Mouse (Mus musculus) regulatory T cell (primary cell): Measurements from ENCODE around the gene Sepsecs.

ENCODE experiments used
- in situ Hi-C: fragments of 300-600 bp; cut with MboI, MseI; formaldehyde crosslinking; loops from one replicate; pipeline ENCODE4 v1.15.1; 2025; ENCODE audit warnings: high pct_unique_total_duplicates

Sepsecs gene

GRCm38 (mm10) chr5:52643947-52644840 is 25.3 kb downstream of the Sepsecs start:
- in situ Hi-C loops: loop anchor here (25.0 kb wide), 1 partner anchor 532 kb away; no protein-coding TSS in a partner anchor

GRCm38 (mm10) chr5:52641736-52642135 is 27.8 kb downstream of the Sepsecs start:
- in situ Hi-C loops: loop anchor here (25.0 kb wide), 1 partner anchor 529 kb away; no protein-coding TSS in a partner anchor

- in situ Hi-C loops: loop anchor here (25.0 kb wide), 1 partner anchor 527 kb away; no protein-coding TSS in a partner anchor
Measured at GRCm38 (mm10) chr5:52638916-52639315, 30.6 kb downstream of the Sepsecs start.

GRCm38 (mm10) chr5:52638006-52638405 is 31.5 kb downstream of the Sepsecs start:
- in situ Hi-C loops: loop anchor here (25.0 kb wide), 1 partner anchor 526 kb away; no protein-coding TSS in a partner anchor

GRCm38 (mm10) chr5:52636923-52637322 is 32.6 kb downstream of the Sepsecs start:
- in situ Hi-C loops: loop anchor here (25.0 kb wide), 1 partner anchor 525 kb away; no protein-coding TSS in a partner anchor

GRCm38 (mm10) chr5:52636025-52636755 is 33.3 kb downstream of the Sepsecs start:
- in situ Hi-C loops: loop anchor here (25.0 kb wide), 1 partner anchor 524 kb away; no protein-coding TSS in a partner anchor

- in situ Hi-C loops: loop anchor here (25.0 kb wide), 1 partner anchor 522 kb away; no protein-coding TSS in a partner anchor
Measured at GRCm38 (mm10) chr5:52634017-52634416, 35.5 kb downstream of the Sepsecs start.

- in situ Hi-C loops: loop anchor here (25.0 kb wide), 1 partner anchor 518 kb away; no protein-coding TSS in a partner anchor
Measured at GRCm38 (mm10) chr5:52630541-52630940, 39.0 kb downstream of the Sepsecs start.

GRCm38 (mm10) chr5:52629214-52629613 is 40.3 kb downstream of the Sepsecs start:
- in situ Hi-C loops: loop anchor here (25.0 kb wide), 1 partner anchor 517 kb away; no protein-coding TSS in a partner anchor

- in situ Hi-C loops: loop anchor here (25.0 kb wide), 1 partner anchor 516 kb away; no protein-coding TSS in a partner anchor
Measured at GRCm38 (mm10) chr5:52628783-52629182, 40.7 kb downstream of the Sepsecs start.

- in situ Hi-C loops: loop anchor here (25.0 kb wide), 1 partner anchor 515 kb away; no protein-coding TSS in a partner anchor
Measured at GRCm38 (mm10) chr5:52627713-52628112, 41.8 kb downstream of the Sepsecs start.

GRCm38 (mm10) chr5:52626092-52626491 is 43.4 kb downstream of the Sepsecs start:
- in situ Hi-C loops: loop anchor here (25.0 kb wide), 1 partner anchor 514 kb away; no protein-coding TSS in a partner anchor

GRCm38 (mm10) chr5:52624956-52625355 is 44.6 kb downstream of the Sepsecs start:
- in situ Hi-C loops: loop anchor here (25.0 kb wide), 1 partner anchor 513 kb away; no protein-coding TSS in a partner anchor

- in situ Hi-C loops: no loop called here
Measured at GRCm38 (mm10) chr5:52623099-52623498, 46.4 kb downstream of the Sepsecs start.

- in situ Hi-C loops: no loop called here
Measured at GRCm38 (mm10) chr5:52618348-52619270, 50.9 kb downstream of the Sepsecs start.

- in situ Hi-C loops: no loop called here
Measured at GRCm38 (mm10) chr5:52617711-52618347, 51.7 kb downstream of the Sepsecs start.

GRCm38 (mm10) chr5:52616549-52616948 is 53.0 kb downstream of the Sepsecs start:
- in situ Hi-C loops: no loop called here

GRCm38 (mm10) chr5:52615421-52615820 is 54.1 kb downstream of the Sepsecs start:
- in situ Hi-C loops: no loop called here

- in situ Hi-C loops: no loop called here
Measured at GRCm38 (mm10) chr5:52614686-52615085, 54.8 kb downstream of the Sepsecs start.

GRCm38 (mm10) chr5:52612776-52613175 is 56.7 kb downstream of the Sepsecs start:
- in situ Hi-C loops: no loop called here
